Comparison of ENCODE assay signal across 28 mouse cellular contexts in genomic region chr4:135095693-135096092, GRCm38 (mm10). TPM values are rescaled to one million over a fixed set of nuclear protein-coding genes. Genes with fewer than 3 reads are reported as not detected.
DNase-seq lines count a peak whose midpoint lies in the region; ATAC-seq and TF ChIP-seq lines count a peak whose summit lies in the region.
"Had no signal": no experiment of that assay in that cellular context is flagged by ENCODE, and none has a peak within 500 bp of the region (broad histone marks: within the 10 kb centered on the region; RNA-seq: fewer than 3 reads in every experiment).

No protein-coding gene starts in this region.

- peak; percentile 51 for TF ChIP-seq POLR2A in myocyte (IDR thresholded peaks at IDR 0.05; ENCODE audit: insufficient read length, low read depth)

- no peaks in the 10 kb centered on the region for H3K36me3 ChIP-seq in embryonic facial prominence, embryonic 14.5 days (ENCODE audit: control insufficient read depth, insufficient read depth, low read length)
- H3K36me3 ChIP-seq in embryonic facial prominence, embryonic 10.5 days (replicated peaks) = no peaks in the 10 kb centered on the region
- H3K36me3 ChIP-seq in myocyte (ENCODE audit: control insufficient read depth, insufficient read depth) = no peaks in the 10 kb centered on the region
- H3K36me3 ChIP-seq: embryonic facial prominence, embryonic 12.5 days; forebrain, embryonic 12.5 days; G1E; heart, embryonic 15.5 days; hindbrain, embryonic 13.5 days; intestine, embryonic 15.5 days had no signal

- H3K4me2 ChIP-seq in embryonic facial prominence, embryonic 14.5 days (ENCODE audit: low read depth, low read length) = no peak overlapping the region
- H3K4me2 ChIP-seq in myocyte (ENCODE audit: low read depth) = peak overlapping the region; percentile 63
- H3K4me2 ChIP-seq: embryonic facial prominence, embryonic 12.5 days; forebrain, embryonic 12.5 days; heart, embryonic 11.5 days; heart, embryonic 15.5 days; hindbrain, embryonic 13.5 days; intestine, embryonic 15.5 days had no signal

- whole genome bisulfite sequencing in embryonic facial prominence, embryonic 14.5 days = 59% methylated on average over 8 of the region's 8 CpGs
- 82% methylated on average over 8 of the region's 8 CpGs for WGBS in embryonic facial prominence, embryonic 10.5 days

- H3K4me1 ChIP-seq in embryonic facial prominence, embryonic 14.5 days (ENCODE audit: control insufficient read depth, insufficient read depth, low read length) = no peaks in the 10 kb centered on the region
- no peaks in the 10 kb centered on the region for H3K4me1 ChIP-seq in embryonic facial prominence, embryonic 10.5 days
- H3K4me1 ChIP-seq: forebrain, embryonic 12.5 days; heart, embryonic 15.5 days; hindbrain, embryonic 13.5 days; intestine, embryonic 15.5 days had no signal

- no peak overlapping the region for H3K9ac ChIP-seq in embryonic facial prominence, embryonic 14.5 days (ENCODE audit: low read depth, low read length)
- H3K9ac ChIP-seq: embryonic facial prominence, embryonic 12.5 days; forebrain, embryonic 12.5 days; forebrain, postnatal 0 days; heart, embryonic 15.5 days; hindbrain, embryonic 13.5 days; intestine, embryonic 15.5 days had no signal

- no peak overlapping the region for H3K4me3 ChIP-seq in embryonic facial prominence, embryonic 14.5 days (ENCODE audit: low read depth, low read length)
- H3K4me3 ChIP-seq in embryonic facial prominence, embryonic 10.5 days = no peak overlapping the region
- H3K4me3 ChIP-seq in myocyte = no peak overlapping the region
- H3K4me3 ChIP-seq: embryonic facial prominence, embryonic 12.5 days; erythroblast, embryonic 14.5 days; forebrain, embryonic 12.5 days; heart, adult 2 months; heart, embryonic 15.5 days; hindbrain, embryonic 13.5 days; intestine, embryonic 15.5 days had no signal

- H3K27ac ChIP-seq in embryonic facial prominence, embryonic 14.5 days (replicated peaks; ENCODE audit: low read depth, low read length) = no peak overlapping the region
- no peak overlapping the region for H3K27ac ChIP-seq in embryonic facial prominence, embryonic 10.5 days (replicated peaks)
- H3K27ac ChIP-seq: embryonic facial prominence, embryonic 12.5 days; forebrain, embryonic 12.5 days; heart, adult 2 months; heart, embryonic 15.5 days; hindbrain, embryonic 13.5 days; hindbrain, postnatal 0 days; intestine, embryonic 15.5 days had no signal

- no peak for ATAC-seq in embryonic facial prominence, embryonic 14.5 days (ENCODE audit: low read depth)
- ATAC-seq: activated CD4-positive, CD25-positive, alpha-beta regulatory T cell, adult 4 months; CD4-positive, CD25-positive, alpha-beta regulatory T cell, adult 4 months; forebrain, postnatal 0 days; hindbrain, postnatal 0 days; intestine, embryonic 15.5 days; Patski had no signal

- no peaks in the 10 kb centered on the region for H3K9me3 ChIP-seq in embryonic facial prominence, embryonic 14.5 days (ENCODE audit: control insufficient read depth, low read length)
- H3K9me3 ChIP-seq in embryonic facial prominence, embryonic 10.5 days = no peaks in the 10 kb centered on the region
- H3K9me3 ChIP-seq: embryonic facial prominence, embryonic 12.5 days; forebrain, embryonic 12.5 days; G1E; heart, embryonic 15.5 days; intestine, embryonic 15.5 days had no signal

- H3K27me3 ChIP-seq in embryonic facial prominence, embryonic 14.5 days (replicated peaks; ENCODE audit: control insufficient read depth, insufficient read depth, low read length) = no peaks in the 10 kb centered on the region
- H3K27me3 ChIP-seq in embryonic facial prominence, embryonic 10.5 days (replicated peaks; ENCODE audit: low read depth, poor library complexity, severe bottlenecking) = no peaks in the 10 kb centered on the region; the same call in 1 of the 2 replicates
- H3K27me3 ChIP-seq in myocyte (ENCODE audit: control insufficient read depth, insufficient read depth, insufficient read length) = no peaks in the 10 kb centered on the region
- H3K27me3 ChIP-seq: embryonic facial prominence, embryonic 12.5 days; hindbrain, embryonic 13.5 days; intestine, embryonic 15.5 days; Patski had no signal

- DNase-seq in embryonic facial prominence, embryonic 14.5 days (ENCODE audit: low spot score) = peak; percentile 39
- no peak for DNase-seq in embryonic facial prominence, embryonic 10.5 days (ENCODE audit: low spot score)
- DNase-seq in 416B (ENCODE audit: low read depth) (peak; percentile 57), adipocyte (ENCODE audit: low spot score) (peak; percentile 6)
- no peak for DNase-seq in lung, postnatal 10 days
- no peak for DNase-seq in layer of hippocampus, postnatal 10 days (ENCODE audit: low spot score in 2 of 2)
- DNase-seq: adrenal gland, postnatal 10 days; cerebellum, adult 11 months; cerebellum, adult 8-10 months; cerebellum, postnatal 14 days; embryo, embryonic 11 days; forebrain, postnatal 0 days; gastrocnemius, postnatal 14 days; heart, adult 2 months; heart, postnatal 14 days had no signal

- H3ac ChIP-seq in myocyte (ENCODE audit: control insufficient read depth, insufficient read length) = no peak overlapping the region

- H3K79me2 ChIP-seq in myocyte (ENCODE audit: control insufficient read depth, insufficient read depth) = no peaks in the 10 kb centered on the region

TF ChIP-seq in myocyte, 11 proteins besides CTCF, POLR2A, EP300 and RAD21:
- TF ChIP-seq SRF (IDR thresholded peaks at IDR 0.05; ENCODE audit: control insufficient read depth, insufficient read length, low read depth) (no peak), MYOD1 (IDR thresholded peaks at IDR 0.05; ENCODE audit: control insufficient read depth in 1 of 3, insufficient read length in 2 of 3, low read depth in 2 of 3) (peak; percentile 40 to 99 (median 99)), TCF12 (IDR thresholded peaks at IDR 0.05; ENCODE audit: insufficient read depth, poor library complexity, severe bottlenecking) (peak; percentile 92), MYOG (IDR thresholded peaks at IDR 0.05; ENCODE audit: control insufficient read depth in 1 of 3, insufficient read depth in 1 of 3, insufficient read length in 2 of 3, low read depth in 2 of 3) (peak; percentile 79 to 99 (median 98)), TCF3 (IDR thresholded peaks at IDR 0.05; ENCODE audit: insufficient read length, low read depth) (peak; percentile 95)
TF ChIP-seq in myocyte: peak in this region for 4.

RNA-seq across cellular contexts. Expression of gene Runx3, which starts 24.8 kb away (rescaled TPM):
- polyA plus RNA-seq in embryonic facial prominence, embryonic 14.5 days (2014; fragmentation: Nextera tagmentation; extraction: Ambion mirVana) = 2.3 and 2.4 TPM in 2 replicates
- polyA plus RNA-seq in embryonic facial prominence, embryonic 10.5 days (2016; fragmentation: Nextera tagmentation; extraction: Ambion mirVana) = 0.04 TPM in 2 replicates
- polyA plus RNA-seq in myocyte (2012; fragmentation: generic; extraction: Trizol) = 19.6 TPM
- total RNA-seq in layer of hippocampus, postnatal 10 days (2021) = not detected
- total RNA-seq: forebrain, postnatal 0 days; hindbrain, postnatal 0 days had no signal
- polyA plus RNA-seq: forebrain, postnatal 0 days; heart, embryonic 11.5 days; hindbrain, postnatal 0 days had no signal

Comparison
In these comparisons a context has a peak if more than half of its experiments do, and no peak if none do; other contexts are left out.
1. DNase-seq: peak in embryonic facial prominence, embryonic 14.5 days (single experiment), 416B (single experiment) and adipocyte (single experiment); none in embryonic facial prominence, embryonic 10.5 days (single experiment), lung, postnatal 10 days (single experiment) and layer of hippocampus, postnatal 10 days (0 of 2).